In genomic region chr1:168307275-168308182, GRCm38 (mm10) we compare ENCODE assay signal across 9 mouse cellular contexts.
DNase-seq lines count a peak whose midpoint lies in the region; ATAC-seq and TF ChIP-seq lines count a peak whose summit lies in the region.
"Had no signal": no experiment of that assay in that cellular context is flagged by ENCODE, and none has a peak within 500 bp of the region (broad histone marks: within the 10 kb centered on the region; RNA-seq: fewer than 3 reads in every experiment).

No protein-coding gene starts in this region.

- WGBS in heart, embryonic 12.5 days = 50% methylated on average over 14 of the region's 14 CpGs
- 19% methylated on average over 14 of the region's 14 CpGs for WGBS in liver, embryonic 13.5 days (ENCODE audit: insufficient replicate concordance)

- in situ Hi-C loops in ES-E14 (cut with MboI; ENCODE audit: low sequenced_read_pairs in 2 of 2, unreplicated experiment in 2 of 2) = no loop called here

- no peaks in the 10 kb centered on the region for H3K9me3 ChIP-seq in heart, embryonic 12.5 days (replicated peaks)
- no peaks in the 10 kb centered on the region for H3K9me3 ChIP-seq in ES-E14 (ENCODE audit: control insufficient read depth, insufficient read depth, low read depth, low read length)
- no peaks in the 10 kb centered on the region for H3K9me3 ChIP-seq in liver, embryonic 13.5 days (replicated peaks)

- no peak overlapping the region for H3K9ac ChIP-seq in heart, embryonic 12.5 days
- no peak overlapping the region for H3K9ac ChIP-seq in ES-E14 (ENCODE audit: insufficient read depth, low read depth, low read length, poor library complexity, severe bottlenecking)
- H3K9ac ChIP-seq in liver, embryonic 13.5 days = peak overlapping the region; percentile 47

- no peak overlapping the region for H3K4me3 ChIP-seq in heart, embryonic 12.5 days
- H3K4me3 ChIP-seq in ES-E14 (ENCODE audit: insufficient read depth in 1 of 2, low read depth in 1 of 2, low read length in 2 of 2, poor library complexity in 1 of 2, severe bottlenecking in 1 of 2) = no peak overlapping the region
- H3K4me3 ChIP-seq in liver, embryonic 13.5 days (replicated peaks) = no peak overlapping the region

- no peaks in the 10 kb centered on the region for H3K27me3 ChIP-seq in heart, embryonic 12.5 days (replicated peaks)
- no peaks in the 10 kb centered on the region for H3K27me3 ChIP-seq in liver, embryonic 13.5 days

- peaks cover 63% of the 10 kb centered on the region for H3K4me1 ChIP-seq in heart, embryonic 12.5 days (replicated peaks)
- no peaks in the 10 kb centered on the region for H3K4me1 ChIP-seq in ES-E14 (ENCODE audit: control insufficient read depth in 2 of 2, insufficient read depth in 2 of 2, low read length in 2 of 2, poor library complexity in 1 of 2)
- peaks cover 69% of the 10 kb centered on the region for H3K4me1 ChIP-seq in liver, embryonic 13.5 days (replicated peaks)

- H3K4me2 ChIP-seq in heart, embryonic 12.5 days = peak overlapping the region; percentile 4; the same call in 1 of the 2 replicates
- peak overlapping the region; percentile 41 for H3K4me2 ChIP-seq in liver, embryonic 13.5 days

- peak; percentile 49; the same call in 1 of the 2 replicates for ATAC-seq in heart, embryonic 12.5 days (ENCODE audit: insufficient number of reproducible peaks, low FRiP score)
- 0 out of 2 replicates have a peak, but pooled peaks have one; percentile 15 for ATAC-seq in erythroblast, adult 5-6 weeks (replicated peaks; ENCODE audit: low FRiP score, poor library complexity, severe bottlenecking)
- ATAC-seq in liver, embryonic 13.5 days (ENCODE audit: low read depth) = peak; percentile 72

- H3K36me3 ChIP-seq in heart, embryonic 12.5 days = no peaks in the 10 kb centered on the region
- H3K36me3 ChIP-seq in ES-E14 (ENCODE audit: control insufficient read depth, insufficient read depth, low read length, poor library complexity, severe bottlenecking) = no peaks in the 10 kb centered on the region
- no peaks in the 10 kb centered on the region for H3K36me3 ChIP-seq in liver, embryonic 13.5 days

- H3K27ac ChIP-seq in heart, embryonic 12.5 days (ENCODE audit: poor library complexity, severe bottlenecking) = peak overlapping the region; percentile 34
- no peak overlapping the region for H3K27ac ChIP-seq in ES-E14 (ENCODE audit: insufficient read depth, low read depth, low read length, poor library complexity, severe bottlenecking)
- H3K27ac ChIP-seq in liver, embryonic 13.5 days = peak overlapping the region; percentile 74

- no peak for DNase-seq in heart, adult 18-20 months
- DNase-seq in ES-E14 (ENCODE audit: low read depth, low spot score) = no peak
- DNase-seq in liver, embryonic 13.5 days = peak; percentile 57
- DNase-seq in Muller cell, postnatal 12 days (ENCODE audit: inconsistent ontology term) = no peak
- no peak for DNase-seq in kidney, adult 18-20 months
- no peak for DNase-seq in left cerebral cortex, adult 9 months (ENCODE audit: low spot score in 2 of 2)
- DNase-seq: kidney, adult 9 months had no signal

TF ChIP-seq in ES-E14, 5 proteins besides CTCF, POLR2A, EP300 and RAD21:
- peak; percentile 93 for TF ChIP-seq MAFK (IDR thresholded peaks at IDR 0.05; ENCODE audit: insufficient read depth, low read depth, low read length)
- TF ChIP-seq ZNF384 (IDR thresholded peaks at IDR 0.05; ENCODE audit: low read depth, low read length) = no peak

Comparison
In these comparisons a context has a peak if more than half of its experiments do, and no peak if none do; other contexts are left out.
1. ATAC-seq: peak in every context shown above with its lines; median percentile 72 in liver, embryonic 13.5 days; 49 in heart, embryonic 12.5 days; 15 in erythroblast, adult 5-6 weeks.